Mouse (Mus musculus) midbrain, embryonic 12.5 days (tissue): ENCODE data around the gene Batf. TPM values are rescaled to one million over a fixed set of nuclear protein-coding genes. Genes with fewer than 3 reads are reported as not detected.

Experiments
- ATAC-seq: fragments of 200-750 bp; cut with Nextera tagmentation; 2 replicates; pipeline ENCODE4 v1.8.0; 2017; ENCODE audit warnings: low read depth, moderate TSS enrichment, moderate library complexity; ENCODE audit not compliant: low FRiP score
- H3K27ac ChIP-seq: fragments of 300-500 bp; sonication (generic); replicated peaks from 2 replicates; pipeline ENCODE4 v1.5.1; 2016; ENCODE audit warnings: mild to moderate bottlenecking
- H3K27me3 ChIP-seq: fragments of 300-500 bp; sonication (generic); 2 replicates; pipeline ENCODE4 v1.6.1; 2016; ENCODE audit warnings: mild to moderate bottlenecking
- H3K36me3 ChIP-seq: fragments of 300-500 bp; sonication (generic); 2 replicates; pipeline ENCODE4 v1.6.1; 2016
- H3K4me1 ChIP-seq: fragments of 300-500 bp; sonication (generic); 2 replicates; pipeline ENCODE4 v1.6.1; 2016
- H3K4me2 ChIP-seq: fragments of 300-500 bp; sonication (generic); replicated peaks from 2 replicates; pipeline ENCODE4 v1.6.1; 2016; ENCODE audit warnings: mild to moderate bottlenecking, moderate library complexity
- H3K4me3 ChIP-seq: fragments of 300-500 bp; sonication (generic); 2 replicates; pipeline ENCODE4 v1.5.1; 2016; ENCODE audit warnings: mild to moderate bottlenecking
- H3K9ac ChIP-seq: fragments of 300-500 bp; sonication (generic); replicated peaks from 2 replicates; pipeline ENCODE4 v1.6.1; 2016; ENCODE audit warnings: mild to moderate bottlenecking, moderate library complexity
- H3K9me3 ChIP-seq: fragments of 300-500 bp; sonication (generic); 2 replicates; pipeline ENCODE4 v1.6.1; 2016; ENCODE audit warnings: mild to moderate bottlenecking
- WGBS: fragments of 180-500 bp; shearing (Covaris S2); methylation state at CpG from one replicate; pipeline ENCODE4 v1.1.7; 2016; 5-methylcytosine and 5-hydroxymethylcytosine counted together
- polyA plus RNA-seq: library from polyadenylated mRNA; unstranded; fragments of >200 nt; fragmentation: Nextera tagmentation; extraction: Ambion mirVana; gene quantifications from 2 replicates; pipeline ENCODE4 v1.2.1, GENCODE M21; 2016

The Batf gene
- polyA plus RNA-seq: 1.2 and 2.0 TPM in 2 replicates

- H3K4me3 ChIP-seq: no peak within 1 kb of the TSS
Measured at GRCm38 (mm10) chr12:85686466-85687216, at the start of gene Batf. Batf (plus strand) TSS chr12:85686669.

GRCm38 (mm10) chr12:85637932-85638331 lies 48.5 kb upstream of the Batf start:
- WGBS: 89% methylated on average over 9 of the region's 9 CpGs

More at GRCm38 (mm10) chr12:85686466-85687216, at the start of gene Batf:
- Histone ChIP-seq H3K4me1 (no peaks in the 10 kb centered on the region), H3K9me3 (no peaks in the 10 kb centered on the region), H3K27ac (no peak within 1 kb of the TSS), H3K4me2 (no peak within 1 kb of the TSS), H3K9ac (no peak within 1 kb of the TSS), H3K27me3 (no peaks in the 10 kb centered on the region), H3K36me3 (no peaks in the 10 kb centered on the region)
- 42% methylated on average over 22 of the region's 22 CpGs for WGBS
- no peak for ATAC-seq

GRCm38 (mm10) chr12:85638541-85639325 lies 47.7 kb upstream of the Batf start:
- no peak for ATAC-seq
- Histone ChIP-seq H3K4me1 (0 out of 2 replicates have a peak, but pooled peaks cover 2% of the 10 kb centered on the region), H3K9ac (no peak overlapping the region), H3K27me3 (no peaks in the 10 kb centered on the region), H3K9me3 (no peaks in the 10 kb centered on the region), H3K4me3 (no peak overlapping the region), H3K36me3 (no peaks in the 10 kb centered on the region), H3K4me2 (no peak overlapping the region), H3K27ac (no peak overlapping the region)
- WGBS: 77% methylated on average over 20 of the region's 20 CpGs

More at GRCm38 (mm10) chr12:85637932-85638331, 48.5 kb upstream of the Batf start:
- Histone ChIP-seq H3K4me1 (0 out of 2 replicates have a peak, but pooled peaks cover 2% of the 10 kb centered on the region), H3K27me3 (no peaks in the 10 kb centered on the region), H3K36me3 (no peaks in the 10 kb centered on the region), H3K27ac (no peak overlapping the region), H3K4me3 (no peak overlapping the region), H3K9me3 (no peaks in the 10 kb centered on the region), H3K4me2 (no peak overlapping the region), H3K9ac (no peak overlapping the region)
- no peak for ATAC-seq

- 82% methylated on average over 12 of the region's 12 CpGs for WGBS
- Histone ChIP-seq H3K27ac (no peak overlapping the region), H3K9ac (no peak overlapping the region), H3K36me3 (no peaks in the 10 kb centered on the region), H3K27me3 (no peaks in the 10 kb centered on the region), H3K4me1 (0 out of 2 replicates have a peak, but pooled peaks cover 2% of the 10 kb centered on the region), H3K9me3 (no peaks in the 10 kb centered on the region), H3K4me3 (no peak overlapping the region), H3K4me2 (no peak overlapping the region)
- no peak for ATAC-seq
Measured at GRCm38 (mm10) chr12:85639326-85640008, 47.0 kb upstream of the Batf start.

- Histone ChIP-seq H3K4me3 (no peak overlapping the region), H3K27ac (no peak overlapping the region), H3K4me2 (no peak overlapping the region), H3K4me1 (0 out of 2 replicates have a peak, but pooled peaks cover 2% of the 10 kb centered on the region), H3K9me3 (no peaks in the 10 kb centered on the region), H3K36me3 (no peaks in the 10 kb centered on the region), H3K9ac (no peak overlapping the region), H3K27me3 (no peaks in the 10 kb centered on the region)
- no peak for ATAC-seq
- WGBS: 85% methylated on average over 10 of the region's 10 CpGs
Measured at GRCm38 (mm10) chr12:85640852-85641563, 45.5 kb upstream of the Batf start.

- 53% methylated on average over 4 of the region's 4 CpGs for WGBS
- H3K27ac ChIP-seq: no peak overlapping the region
Measured at GRCm38 (mm10) chr12:85641564-85641931, 44.9 kb upstream of the Batf start.

GRCm38 (mm10) chr12:85643735-85644134 lies 42.7 kb upstream of the Batf start:
- no peaks in the 10 kb centered on the region for H3K9me3 ChIP-seq
- WGBS: 81% methylated on average over 5 of the region's 5 CpGs
- H3K4me1 ChIP-seq: 0 out of 2 replicates have a peak, but pooled peaks cover 2% of the 10 kb centered on the region
- H3K36me3 ChIP-seq: no peaks in the 10 kb centered on the region
- no peak overlapping the region for H3K27ac ChIP-seq
- no peak for ATAC-seq
- H3K9ac ChIP-seq: no peak overlapping the region
- no peak overlapping the region for H3K4me2 ChIP-seq
- H3K27me3 ChIP-seq: no peaks in the 10 kb centered on the region
- no peak overlapping the region for H3K4me3 ChIP-seq

More at GRCm38 (mm10) chr12:85641564-85641931, 44.9 kb upstream of the Batf start:
- Histone ChIP-seq H3K4me3 (no peak overlapping the region), H3K9ac (no peak overlapping the region), H3K27me3 (no peaks in the 10 kb centered on the region), H3K4me2 (no peak overlapping the region), H3K36me3 (no peaks in the 10 kb centered on the region), H3K9me3 (no peaks in the 10 kb centered on the region), H3K4me1 (0 out of 2 replicates have a peak, but pooled peaks cover 2% of the 10 kb centered on the region)
- ATAC-seq: no peak

GRCm38 (mm10) chr12:85645664-85646063 lies 40.8 kb upstream of the Batf start:
- no peak for ATAC-seq
- Histone ChIP-seq H3K9ac (no peak overlapping the region), H3K4me2 (no peak overlapping the region), H3K27ac (no peak overlapping the region), H3K9me3 (no peaks in the 10 kb centered on the region), H3K4me1 (no peaks in the 10 kb centered on the region), H3K27me3 (no peaks in the 10 kb centered on the region), H3K4me3 (no peak overlapping the region), H3K36me3 (no peaks in the 10 kb centered on the region)
- 87% methylated on average over 4 of the region's 4 CpGs for WGBS

GRCm38 (mm10) chr12:85647346-85647745 lies 39.1 kb upstream of the Batf start:
- no peak for ATAC-seq
- Histone ChIP-seq H3K36me3 (no peaks in the 10 kb centered on the region), H3K9me3 (no peaks in the 10 kb centered on the region), H3K27ac (no peak overlapping the region), H3K4me1 (no peaks in the 10 kb centered on the region), H3K4me3 (no peak overlapping the region), H3K27me3 (no peaks in the 10 kb centered on the region), H3K9ac (no peak overlapping the region), H3K4me2 (no peak overlapping the region)
- 53% methylated on average over 10 of the region's 10 CpGs for WGBS

GRCm38 (mm10) chr12:85647955-85648354 lies 38.5 kb upstream of the Batf start:
- Histone ChIP-seq H3K9me3 (no peaks in the 10 kb centered on the region), H3K9ac (no peak overlapping the region), H3K36me3 (no peaks in the 10 kb centered on the region), H3K4me3 (no peak overlapping the region), H3K27me3 (no peaks in the 10 kb centered on the region), H3K27ac (no peak overlapping the region), H3K4me1 (no peaks in the 10 kb centered on the region), H3K4me2 (no peak overlapping the region)
- no peak for ATAC-seq
- WGBS: 96% methylated on average over 1 of the region's 1 CpGs

GRCm38 (mm10) chr12:85659319-85659718 lies 27.1 kb upstream of the Batf start:
- Histone ChIP-seq H3K36me3 (no peaks in the 10 kb centered on the region), H3K9me3 (no peaks in the 10 kb centered on the region), H3K4me1 (no peaks in the 10 kb centered on the region), H3K4me3 (no peak overlapping the region), H3K9ac (no peak overlapping the region), H3K27ac (no peak overlapping the region), H3K4me2 (no peak overlapping the region), H3K27me3 (no peaks in the 10 kb centered on the region)
- WGBS: 34% methylated on average over 2 of the region's 2 CpGs
- no peak for ATAC-seq
